Mouse (Mus musculus): ENCODE results near the gene Prss21.

Gene Prss21

GRCm38 (mm10) chr17:23867756-23868155, at the start of gene Prss21:
Prss21 (plus strand) TSS chr17:23868056.
- no peak for DNase-seq (ENCODE audit: low read depth, low spot score)

GRCm38 (mm10) chr17:23818579-23818978, 49.3 kb upstream of the Prss21 start:
- DNase-seq (ENCODE audit: low read depth, low spot score) = no peak

DNA sequence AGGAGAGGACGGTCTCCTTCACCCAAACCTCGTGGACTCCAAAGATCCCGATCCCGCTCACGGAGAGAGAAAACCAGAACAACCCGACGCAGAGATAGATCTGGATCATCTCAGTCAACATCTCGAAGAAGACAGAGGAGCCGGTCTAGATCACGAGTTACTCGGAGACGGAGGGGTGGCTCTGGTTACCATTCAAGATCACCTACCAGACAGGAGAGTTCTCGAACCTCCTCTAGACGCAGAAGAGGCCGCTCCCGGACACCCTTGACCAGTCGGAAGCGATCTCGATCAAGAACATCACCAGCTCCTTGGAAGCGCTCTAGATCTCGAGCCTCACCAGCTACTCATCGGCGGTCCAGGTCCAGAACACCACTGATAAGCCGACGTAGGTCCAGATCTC, 48.6 kb upstream of the Prss21 start:
- DNase-seq (ENCODE audit: low read depth, low spot score) = no peak

- no peak for DNase-seq (ENCODE audit: low read depth, low spot score)
Measured at GRCm38 (mm10) chr17:23820731-23821130, 47.1 kb upstream of the Prss21 start.

DNA sequence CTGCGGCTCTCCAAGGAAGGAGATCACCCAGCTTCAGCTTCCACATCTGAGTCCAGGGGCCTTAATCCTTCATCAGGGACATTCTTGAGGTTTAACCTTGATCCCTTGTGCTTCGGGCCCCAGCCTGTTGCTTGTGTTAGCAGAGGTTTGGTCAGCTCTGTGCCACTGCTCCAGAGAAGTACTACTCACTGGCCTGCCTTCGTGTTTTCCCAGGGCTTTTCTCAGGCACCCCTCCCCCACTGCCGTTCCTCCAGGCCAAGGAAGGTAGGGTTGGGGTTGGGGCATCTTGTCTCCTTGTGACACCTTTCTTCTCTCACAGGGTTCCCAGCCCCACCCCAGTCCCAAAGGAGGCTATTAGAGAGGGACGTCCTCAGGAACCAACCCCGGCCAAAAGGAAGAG, 45.8 kb upstream of the Prss21 start:
- DNase-seq (ENCODE audit: low read depth, low spot score) = no peak

- no peak for DNase-seq (ENCODE audit: low read depth, low spot score)
Measured at GRCm38 (mm10) chr17:23823018-23823417, 44.8 kb upstream of the Prss21 start.

DNA sequence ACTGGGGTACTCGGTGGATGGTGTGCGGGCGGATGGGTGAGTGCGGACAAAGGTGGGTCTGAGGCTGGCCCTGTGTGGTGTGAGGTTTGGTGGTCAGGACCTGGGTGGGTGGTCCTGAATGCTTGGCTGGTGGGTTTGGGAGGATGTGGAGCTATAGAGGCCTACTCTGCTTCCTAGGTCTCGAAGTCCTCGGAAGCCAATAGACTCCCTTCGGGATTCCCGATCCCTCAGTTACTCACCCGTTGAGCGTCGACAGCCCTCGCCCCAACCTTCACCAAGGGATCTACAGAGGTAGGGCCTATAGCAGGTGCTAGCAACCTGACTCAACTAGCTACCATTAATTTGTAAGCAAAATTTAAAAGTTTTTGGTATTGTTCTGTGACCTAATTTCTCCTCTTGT, 44.2 kb upstream of the Prss21 start:
- DNase-seq (ENCODE audit: low read depth, low spot score) = no peak

DNA sequence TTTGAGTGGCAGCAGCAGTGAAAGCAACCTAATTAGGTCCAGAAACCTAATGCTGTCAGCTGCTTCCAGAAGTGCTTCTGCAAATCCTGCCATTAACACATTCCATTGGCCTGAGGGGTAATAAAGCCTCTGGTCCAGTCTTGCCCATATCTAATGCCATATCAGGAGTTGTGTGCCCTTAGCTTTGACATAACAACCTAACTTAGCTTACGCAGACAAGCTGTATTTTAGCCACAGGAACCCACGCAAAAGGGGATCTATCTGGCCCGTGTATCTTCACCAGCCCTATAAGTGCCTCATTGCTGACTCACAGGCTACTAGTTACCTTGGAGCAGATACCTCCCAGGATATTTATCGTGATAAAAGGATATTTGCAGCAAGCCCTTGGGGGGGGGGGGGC, 42.3 kb upstream of the Prss21 start:
- DNase-seq (ENCODE audit: low read depth, low spot score) = no peak

GRCm38 (mm10) chr17:23828271-23829001, 39.4 kb upstream of the Prss21 start:
- DNase-seq (ENCODE audit: low read depth, low spot score) = peak; percentile 79

- DNase-seq (ENCODE audit: low read depth, low spot score) = peak; percentile 94
Measured at GRCm38 (mm10) chr17:23829064-23829619, 38.7 kb upstream of the Prss21 start, which contains the start of gene Elob. Elob (minus strand) TSS chr17:23829136.

- DNase-seq (ENCODE audit: low read depth, low spot score) = no peak
Measured at GRCm38 (mm10) chr17:23831201-23831600, 36.7 kb upstream of the Prss21 start.

DNA sequence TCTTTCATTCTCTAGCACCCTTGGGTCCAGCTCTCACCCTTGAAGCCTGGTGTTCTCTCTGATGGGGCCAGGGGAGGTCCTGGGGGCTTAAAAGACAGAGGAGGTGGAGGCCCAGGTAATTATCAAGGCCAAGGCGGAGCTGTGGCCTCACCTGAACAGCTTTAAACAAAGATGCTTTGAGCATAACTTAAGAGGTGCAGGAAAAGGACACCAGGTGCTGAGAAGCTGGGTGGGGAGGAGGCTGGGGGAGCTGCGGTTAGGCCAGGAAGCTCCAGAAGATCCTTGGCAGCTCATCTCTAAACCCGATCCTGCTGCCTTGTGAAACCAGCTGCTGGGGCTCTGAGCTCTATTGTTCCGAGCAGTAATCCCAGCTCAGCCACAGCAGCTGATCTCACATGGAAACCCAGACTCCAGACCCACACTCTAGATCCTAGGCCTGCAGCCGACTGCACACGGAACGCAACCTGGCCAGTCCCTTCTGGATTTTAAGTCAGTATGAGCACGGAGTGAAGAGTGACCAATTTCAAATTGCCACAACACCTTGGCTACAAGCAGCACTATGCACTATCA, 31.8 kb upstream of the Prss21 start, which contains the start of gene Prss33:
Gene Prss33 (minus strand): TSS at position 51 of the 570 bp plus-strand sequence.
- DNase-seq (ENCODE audit: low read depth, low spot score) = no peak

GRCm38 (mm10) chr17:23841145-23841544, 26.7 kb upstream of the Prss21 start:
- DNase-seq (ENCODE audit: low read depth, low spot score) = peak; percentile 74

GRCm38 (mm10) chr17:23843141-23843811, 24.6 kb upstream of the Prss21 start:
- no peak for DNase-seq (ENCODE audit: low read depth, low spot score)

- DNase-seq (ENCODE audit: low read depth, low spot score) = peak; percentile 80
Measured at GRCm38 (mm10) chr17:23843812-23844273, 24.0 kb upstream of the Prss21 start, which contains the start of the genes Prss32 and Prss41. Prss32 (plus strand) TSS chr17:23843855. Prss41 (minus strand) TSS chr17:23844172.

- DNase-seq (ENCODE audit: low read depth, low spot score) = peak; percentile 31
Measured at GRCm38 (mm10) chr17:23850028-23850427, 17.8 kb upstream of the Prss21 start.

DNA sequence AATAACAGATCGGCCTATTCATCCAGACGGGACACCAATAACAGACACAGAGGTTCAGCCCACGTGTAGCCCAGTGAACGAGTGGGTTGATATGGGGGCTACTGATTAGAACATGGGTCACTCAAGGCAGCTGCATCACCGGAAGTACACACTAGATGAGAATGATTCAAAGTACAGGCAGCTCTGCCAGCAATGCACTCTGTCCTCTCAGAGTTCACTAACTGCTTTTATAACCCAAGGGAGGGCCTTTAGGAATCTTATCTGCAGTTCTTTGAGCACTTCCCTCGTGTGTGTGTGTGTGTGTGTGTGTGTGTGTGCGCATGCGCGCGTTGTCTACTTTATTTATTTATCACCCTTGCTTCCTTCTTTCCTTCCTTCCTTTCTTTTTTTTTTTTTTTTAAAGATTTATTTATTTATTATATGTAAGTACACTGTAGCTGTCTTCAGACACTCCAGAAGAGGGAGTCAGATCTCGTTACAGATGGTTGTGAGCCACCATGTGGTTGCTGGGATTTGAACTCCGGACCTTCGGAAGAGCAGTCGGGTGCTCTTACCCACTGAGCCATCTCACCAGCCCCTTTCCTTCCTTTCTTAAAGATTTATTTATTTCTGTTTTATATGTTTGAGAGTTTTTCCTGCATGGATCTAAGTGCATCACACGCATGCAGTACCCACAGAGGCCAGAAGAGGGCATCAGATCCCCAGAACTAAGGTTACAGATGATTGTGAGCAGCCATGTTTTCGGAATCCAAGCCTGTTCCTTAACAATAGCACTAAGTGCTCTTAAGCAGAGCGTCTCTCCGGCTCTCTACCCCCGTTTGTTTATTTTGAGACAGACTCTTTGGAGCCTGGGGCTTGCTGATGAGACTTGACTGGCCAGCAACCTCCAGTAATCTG, 16.8 kb upstream of the Prss21 start:
- DNase-seq (ENCODE audit: low read depth, low spot score) = peak; percentile 54

GRCm38 (mm10) chr17:23853292-23853691, 14.6 kb upstream of the Prss21 start:
- DNase-seq (ENCODE audit: low read depth, low spot score) = peak; percentile 59

GRCm38 (mm10) chr17:23854229-23854765, 13.6 kb upstream of the Prss21 start:
- DNase-seq (ENCODE audit: low read depth, low spot score) = no peak

DNA sequence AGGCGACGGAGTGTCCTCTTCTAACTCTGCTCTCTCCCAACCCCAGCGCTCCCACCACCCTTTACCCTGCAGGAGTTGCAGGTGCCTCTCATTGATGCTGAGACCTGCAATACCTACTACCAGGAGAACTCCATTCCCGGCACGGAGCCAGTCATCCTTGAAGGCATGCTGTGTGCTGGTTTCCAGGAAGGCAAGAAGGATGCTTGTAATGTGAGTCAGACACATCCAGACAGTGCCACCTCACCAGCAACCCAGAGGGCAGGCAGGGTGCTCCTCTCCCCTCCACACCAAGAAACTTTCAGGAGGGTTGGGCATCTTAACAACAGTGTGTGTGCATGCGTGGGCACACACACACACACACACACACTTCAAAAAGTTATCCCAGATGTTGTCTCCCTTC, 10.7 kb upstream of the Prss21 start:
- DNase-seq (ENCODE audit: low read depth, low spot score) = no peak

DNA sequence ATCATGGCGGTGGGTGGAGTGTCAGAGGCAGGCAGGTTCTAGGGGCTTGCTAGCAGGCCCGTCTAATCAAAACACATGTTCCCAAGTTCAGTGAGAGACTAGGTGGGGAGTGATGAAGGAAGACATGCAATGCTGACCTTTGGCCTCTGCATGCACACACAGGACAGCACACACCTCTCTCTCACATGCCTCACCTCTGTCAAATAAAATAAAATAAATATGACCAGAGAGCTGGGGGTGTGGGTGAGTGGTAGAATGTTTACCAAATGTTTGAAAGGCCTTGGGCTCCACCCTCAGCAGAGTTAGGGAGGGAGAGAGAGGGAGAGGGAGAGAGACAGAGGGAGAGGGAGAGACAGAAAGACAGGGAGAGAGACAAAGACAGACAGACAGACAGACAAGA, 9.9 kb upstream of the Prss21 start:
- no peak for DNase-seq (ENCODE audit: low read depth, low spot score)
